16 mouse cellular contexts compared by ENCODE assay signal in genomic region chr19:55708031-55708554, GRCm38 (mm10).
"Had no signal": no experiment of that assay in that cellular context is flagged by ENCODE, and none has a peak within 500 bp of the region (broad histone marks: within the 10 kb centered on the region; RNA-seq: fewer than 3 reads in every experiment).

No protein-coding gene starts in this region.

- H3K4me2 ChIP-seq: intestine, embryonic 15.5 days; limb, embryonic 15.5 days; liver, embryonic 12.5 days; lung, embryonic 15.5 days; midbrain, embryonic 11.5 days; midbrain, embryonic 15.5 days; neural tube, embryonic 12.5 days had no signal

- H3K4me1 ChIP-seq: intestine, embryonic 15.5 days; limb, embryonic 15.5 days; liver, embryonic 12.5 days; lung, embryonic 15.5 days; megakaryocyte, embryonic 14.5 days; neural tube, embryonic 12.5 days had no signal

- H3K27ac ChIP-seq: intestine, embryonic 15.5 days; limb, embryonic 15.5 days; liver, embryonic 12.5 days; lung, embryonic 15.5 days; macrophage; midbrain, embryonic 15.5 days; neural tube, embryonic 12.5 days had no signal

- H3K9ac ChIP-seq: intestine, embryonic 15.5 days; limb, embryonic 15.5 days; liver, embryonic 12.5 days; lung, embryonic 15.5 days; midbrain, embryonic 15.5 days; neural tube, embryonic 12.5 days had no signal

- ATAC-seq: intestine, embryonic 15.5 days; liver, embryonic 12.5 days; midbrain, embryonic 15.5 days had no signal

- H3K36me3 ChIP-seq: intestine, embryonic 15.5 days; limb, embryonic 15.5 days; liver, embryonic 12.5 days; lung, embryonic 15.5 days; midbrain, embryonic 15.5 days; neural tube, embryonic 12.5 days had no signal

- H3K4me3 ChIP-seq: intestine, embryonic 15.5 days; limb, embryonic 15.5 days; liver, embryonic 12.5 days; lung, embryonic 15.5 days; megakaryocyte, embryonic 14.5 days; midbrain, embryonic 15.5 days; neural tube, embryonic 12.5 days had no signal

- H3K9me3 ChIP-seq: intestine, embryonic 15.5 days; limb, embryonic 15.5 days; liver, embryonic 12.5 days; lung, embryonic 15.5 days; megakaryocyte, embryonic 14.5 days; midbrain, embryonic 15.5 days; neural tube, embryonic 12.5 days had no signal

- H3K27me3 ChIP-seq: intestine, embryonic 15.5 days; limb, embryonic 15.5 days; lung, embryonic 15.5 days; midbrain, embryonic 15.5 days; neural tube, embryonic 12.5 days had no signal

- DNase-seq: kidney, adult 8-10 months; lung, postnatal 14 days; retina, postnatal 1 day; right cerebral cortex, postnatal 4 days; spleen, adult 18-20 months; thymus, adult 18-20 months; thymus, postnatal 14 days had no signal
